8 mouse cellular contexts compared by ENCODE assay signal in the genomic region with DNA sequence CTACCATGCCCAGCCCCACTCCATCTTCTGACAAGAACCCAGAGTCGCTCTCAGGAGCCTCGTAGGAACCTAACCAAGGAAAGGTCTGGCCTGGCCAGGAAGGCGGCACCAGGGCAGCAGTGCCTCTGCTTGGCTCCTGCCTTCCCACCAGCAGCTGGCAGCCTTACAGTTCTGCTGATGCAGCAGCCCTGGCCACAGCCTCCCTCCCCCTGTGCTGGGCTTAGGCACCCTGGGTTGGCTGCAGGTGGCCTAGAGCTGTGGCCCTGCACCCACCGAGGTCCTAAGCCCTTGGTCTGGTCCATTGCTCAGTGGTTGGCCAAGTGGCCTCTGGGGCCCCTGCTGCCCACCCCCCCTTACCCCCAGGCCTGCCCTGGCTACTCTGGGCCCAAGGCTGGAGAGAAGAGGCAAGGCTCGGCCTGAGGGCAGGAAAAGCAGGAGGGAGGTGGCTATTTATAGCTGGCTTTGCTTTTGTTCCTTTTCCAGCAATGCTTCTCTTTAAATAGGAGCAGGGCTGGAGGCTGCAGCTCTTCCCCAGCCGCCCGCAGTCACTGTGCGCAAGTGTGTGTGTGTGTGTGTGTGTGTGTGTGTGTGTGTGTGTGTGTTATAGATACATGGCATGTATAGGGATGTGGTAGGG. TPM values are rescaled to one million over a fixed set of nuclear protein-coding genes. Genes with fewer than 3 reads are reported as not detected.
DNase-seq lines count a peak whose midpoint lies in the region; ATAC-seq lines count a peak whose summit lies in the region.

No protein-coding gene starts in this region.

- no peak overlapping the region for H3K4me3 ChIP-seq in midbrain, embryonic 14.5 days (replicated peaks; ENCODE audit: low read depth, low read length)

- no peak overlapping the region for H3K9ac ChIP-seq in midbrain, embryonic 14.5 days (replicated peaks; ENCODE audit: low read length)

- H3K36me3 ChIP-seq in midbrain, embryonic 14.5 days (ENCODE audit: control insufficient read depth, insufficient read depth, low read length) = no peaks in the 10 kb centered on the region

- no peaks in the 10 kb centered on the region for H3K27me3 ChIP-seq in midbrain, embryonic 14.5 days (ENCODE audit: control insufficient read depth, insufficient read depth, low read length)

- H3K9me3 ChIP-seq in midbrain, embryonic 14.5 days (ENCODE audit: control insufficient read depth, low read length) = no peaks in the 10 kb centered on the region

- intact Hi-C loops in left cerebral cortex, postnatal 14 days (cut with DNase I) = no loop called here
- intact Hi-C loops in gastrocnemius, postnatal 14 days (cut with DNase I; ENCODE audit: low total_unique reads) = no loop called here

- peak overlapping the region; percentile 83 for H3K27ac ChIP-seq in midbrain, embryonic 14.5 days (replicated peaks; ENCODE audit: low read depth, low read length)

- no peak for ATAC-seq in midbrain, embryonic 14.5 days (ENCODE audit: low FRiP score, low TSS enrichment)
- ATAC-seq in megakaryocyte-erythroid progenitor cell, adult 5-6 weeks (replicated peaks; ENCODE audit: low FRiP score, low TSS enrichment, poor library complexity, severe bottlenecking) = no peak

- H3K4me2 ChIP-seq in midbrain, embryonic 14.5 days (ENCODE audit: low read length) = peak overlapping the region; percentile 6; the same call in 1 of the 2 replicates

- peak; percentile 58 to 80 for DNase-seq in left cerebral cortex, postnatal 14 days (ENCODE audit: low spot score in 2 of 2)
- DNase-seq in left cerebral cortex, adult 11 months (ENCODE audit: low spot score) = no peak
- peak; percentile 62 to 65 for DNase-seq in cerebellum, adult 18-20 months
- peak; percentile 63 for DNase-seq in gastrocnemius, postnatal 14 days
- peak; percentile 76 to 77 for DNase-seq in kidney, adult 8-10 months
- no peak for DNase-seq in midbrain, embryonic 14.5 days
- DNase-seq in thymus, postnatal 10 days (ENCODE audit: low spot score in 2 of 2) = no peak

- WGBS in midbrain, embryonic 14.5 days = 35% methylated on average over 8 of the region's 8 CpGs

- peaks cover 64% of the 10 kb centered on the region for H3K4me1 ChIP-seq in midbrain, embryonic 14.5 days (ENCODE audit: control insufficient read depth, insufficient read depth, low read length)

RNA-seq across cellular contexts. Expression of gene Rtn4rl1, which starts 18.6 kb away (rescaled TPM):
- 10 to 100 TPM; 59.5 to 65.9 TPM for total RNA-seq in left cerebral cortex, postnatal 14 days (2021)
- total RNA-seq in gastrocnemius, postnatal 14 days (2021) = 1 to 10 TPM; 2.1 to 3.0 TPM
- 16.5 and 17.4 TPM in 2 replicates for polyA plus RNA-seq in midbrain, embryonic 14.5 days (2014; fragmentation: Nextera tagmentation; extraction: Ambion mirVana)
- total RNA-seq in megakaryocyte-erythroid progenitor cell, adult 5-6 weeks (2014; fragmentation: Nextera tagmentation) = not detected in 2 replicates
- total RNA-seq in megakaryocyte-erythroid progenitor cell, adult 5-6 weeks (2017) = 0.80 TPM in 1 of 2 replicates, not detected in the other

RNA-seq across cellular contexts. Expression of gene Dph1, which starts 21.1 kb away (rescaled TPM):
- 10 to 100 TPM; 22.0 to 23.7 TPM for total RNA-seq in left cerebral cortex, postnatal 14 days (2021)
- 1 to 10 TPM; 6.6 to 6.9 TPM for total RNA-seq in gastrocnemius, postnatal 14 days (2021)
- polyA plus RNA-seq in midbrain, embryonic 14.5 days (2014; fragmentation: Nextera tagmentation; extraction: Ambion mirVana) = 13.7 and 14.8 TPM in 2 replicates
- 22.3 and 25.0 TPM in 2 replicates for total RNA-seq in megakaryocyte-erythroid progenitor cell, adult 5-6 weeks (2014; fragmentation: Nextera tagmentation)
- total RNA-seq in megakaryocyte-erythroid progenitor cell, adult 5-6 weeks (2017) = 13.3 and 14.2 TPM in 2 replicates

RNA-seq across cellular contexts. Expression of gene Ovca2, which starts 33.5 kb away (rescaled TPM):
- total RNA-seq in left cerebral cortex, postnatal 14 days (2021) = 10 to 100 TPM; 10.0 to 10.2 TPM
- total RNA-seq in gastrocnemius, postnatal 14 days (2021) = 1 to 10 TPM; 3.6 to 4.1 TPM
- polyA plus RNA-seq in midbrain, embryonic 14.5 days (2014; fragmentation: Nextera tagmentation; extraction: Ambion mirVana) = 15.4 and 20.2 TPM in 2 replicates
- 18.8 and 21.3 TPM in 2 replicates for total RNA-seq in megakaryocyte-erythroid progenitor cell, adult 5-6 weeks (2014; fragmentation: Nextera tagmentation)
- 17.6 and 29.0 TPM in 2 replicates for total RNA-seq in megakaryocyte-erythroid progenitor cell, adult 5-6 weeks (2017)

RNA-seq across cellular contexts. Expression of gene Hic1, which starts 42.8 kb away (rescaled TPM):
- 1 to 10 TPM; 5.0 to 5.2 TPM for total RNA-seq in left cerebral cortex, postnatal 14 days (2021)
- 10 to 100 TPM; 12.3 to 18.9 TPM for total RNA-seq in gastrocnemius, postnatal 14 days (2021)
- polyA plus RNA-seq in midbrain, embryonic 14.5 days (2014; fragmentation: Nextera tagmentation; extraction: Ambion mirVana) = 0.66 and 0.92 TPM in 2 replicates
- 0.17 TPM in 1 of 2 replicates, not detected in the other for total RNA-seq in megakaryocyte-erythroid progenitor cell, adult 5-6 weeks (2014; fragmentation: Nextera tagmentation)
- total RNA-seq in megakaryocyte-erythroid progenitor cell, adult 5-6 weeks (2017) = 0.52 TPM in 1 of 2 replicates, not detected in the other

Comparison
In these comparisons a context has a peak if more than half of its experiments do, and no peak if none do; other contexts are left out.
1. DNase-seq: peak in left cerebral cortex, postnatal 14 days (2 of 2), cerebellum, adult 18-20 months (2 of 2), gastrocnemius, postnatal 14 days (single experiment) and kidney, adult 8-10 months (2 of 2); none in left cerebral cortex, adult 11 months (single experiment), midbrain, embryonic 14.5 days (single experiment) and thymus, postnatal 10 days (0 of 2).
2. RNA of gene Rtn4rl1, which starts 18.6 kb away (total RNA-seq): 59.5 to 65.9 TPM in left cerebral cortex, postnatal 14 days; 2.1 to 3.0 TPM in gastrocnemius, postnatal 14 days and 0.80 TPM in megakaryocyte-erythroid progenitor cell, adult 5-6 weeks; every median in the first group is over 10 times any median in the second.